9 mouse cellular contexts compared by ENCODE assay signal in the genomic region with DNA sequence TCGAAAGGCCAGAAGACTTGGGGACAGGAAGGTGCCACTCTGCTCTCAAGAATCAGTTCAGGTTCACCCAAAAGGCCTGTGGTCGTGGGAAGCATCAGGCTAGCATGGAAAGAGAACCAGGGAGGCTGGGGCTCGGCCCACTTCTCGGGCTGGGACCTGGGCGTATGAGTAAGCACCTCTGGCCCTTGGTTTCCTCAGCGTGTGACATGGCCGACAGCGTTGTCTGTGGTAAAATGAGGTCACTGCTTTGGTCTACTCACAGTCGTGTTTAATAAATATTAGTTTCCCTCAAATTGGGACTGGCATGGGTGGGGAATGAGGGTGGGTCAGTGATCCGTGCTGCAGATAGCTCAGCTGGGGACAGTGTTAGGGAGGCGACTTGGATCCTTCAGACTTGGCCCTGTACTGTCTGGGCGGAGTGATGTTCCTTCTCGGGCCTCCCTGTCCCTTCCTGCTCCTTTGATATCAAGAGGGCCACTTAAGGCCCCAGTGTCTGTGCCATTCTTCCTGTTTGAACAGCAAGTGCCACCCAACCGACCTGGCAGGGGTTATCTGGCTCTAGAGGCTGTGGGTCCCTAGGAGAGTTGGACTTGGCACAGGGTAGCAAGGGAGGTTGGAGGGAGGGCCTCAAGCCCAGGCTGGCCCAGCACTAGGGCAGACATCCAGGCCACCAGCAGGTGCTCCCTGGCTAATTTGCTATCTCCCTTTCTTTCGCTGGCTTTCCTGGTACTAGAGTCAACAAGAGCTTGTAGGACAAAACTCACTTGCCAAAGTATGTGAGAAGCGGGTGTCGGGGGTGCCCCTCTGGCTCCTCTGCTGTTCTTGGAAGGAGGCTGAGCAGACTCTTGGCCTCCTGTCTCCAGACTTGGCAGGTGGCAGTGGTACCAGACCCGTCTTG. TPM values are rescaled to one million over a fixed set of nuclear protein-coding genes. Genes with fewer than 3 reads are reported as not detected.
DNase-seq lines count a peak whose midpoint lies in the region; ATAC-seq and TF ChIP-seq lines count a peak whose summit lies in the region.
"Had no signal": no experiment of that assay in that cellular context is flagged by ENCODE, and none has a peak within 500 bp of the region (broad histone marks: within the 10 kb centered on the region; RNA-seq: fewer than 3 reads in every experiment).

No protein-coding gene starts in this region.

- H3K27me3 ChIP-seq in forebrain, embryonic 10.5 days (ENCODE audit: poor library complexity, severe bottlenecking): 0 out of 2 replicates have a peak, but pooled peaks cover 4% of the 10 kb centered on the region
- H3K27me3 ChIP-seq in forebrain, embryonic 16.5 days (replicated peaks; ENCODE audit: control insufficient read depth, insufficient read depth, low read length): no peaks in the 10 kb centered on the region
- no peaks in the 10 kb centered on the region for H3K27me3 ChIP-seq in limb, embryonic 12.5 days
- no peaks in the 10 kb centered on the region for H3K27me3 ChIP-seq in small intestine, adult 2 months (ENCODE audit: control insufficient read depth, insufficient read depth, low read length)
- H3K27me3 ChIP-seq in hindbrain, embryonic 11.5 days (ENCODE audit: control insufficient read depth, insufficient read depth, low read length): no peaks in the 10 kb centered on the region

- DNase-seq in forebrain, embryonic 10.5 days (ENCODE audit: extremely low spot score, low spot score): no peak
- DNase-seq in left cerebral cortex, postnatal 4 days: peak; percentile 33
- DNase-seq in left cerebral cortex, postnatal 10 days (ENCODE audit: extremely low spot score in 1 of 2, low spot score in 2 of 2): no peak
- DNase-seq in urinary bladder, postnatal 14 days (ENCODE audit: low spot score): no peak
- no peak for DNase-seq in hindbrain, embryonic 11.5 days (ENCODE audit: low spot score)

- intact Hi-C loops in left cerebral cortex, postnatal 4 days (cut with DNase I): loop anchor here (10.0 kb wide), 1 partner anchor 203 kb away; a partner anchor contains a TSS
- intact Hi-C loops in left cerebral cortex, postnatal 10 days (cut with DNase I): no loop called here

- TF ChIP-seq POLR2A in small intestine, adult 2 months (IDR thresholded peaks at IDR 0.05; ENCODE audit: low read depth, low read length): no peak

- H3K4me1 ChIP-seq in forebrain, embryonic 10.5 days: peaks cover 59% of the 10 kb centered on the region
- H3K4me1 ChIP-seq in forebrain, embryonic 16.5 days (replicated peaks; ENCODE audit: control insufficient read depth, insufficient read depth, low read length): peaks cover 13% of the 10 kb centered on the region
- H3K4me1 ChIP-seq in limb, embryonic 12.5 days (replicated peaks): peaks cover 58% of the 10 kb centered on the region
- peaks cover 12% of the 10 kb centered on the region for H3K4me1 ChIP-seq in small intestine, adult 2 months (ENCODE audit: control insufficient read depth, insufficient read depth, insufficient read length, low read length)
- H3K4me1 ChIP-seq in hindbrain, embryonic 11.5 days (replicated peaks; ENCODE audit: control insufficient read depth, insufficient read depth, low read length): peaks cover 17% of the 10 kb centered on the region

- ATAC-seq in forebrain, embryonic 16.5 days: no peak
- no peak for ATAC-seq in limb, embryonic 12.5 days (ENCODE audit: insufficient number of reproducible peaks, insufficient read depth, low FRiP score, low TSS enrichment, low read depth)
- ATAC-seq in hindbrain, embryonic 11.5 days (ENCODE audit: low FRiP score): no peak

- WGBS in forebrain, embryonic 10.5 days: 87% methylated on average over 18 of the region's 18 CpGs
- 83% methylated on average over 18 of the region's 18 CpGs for WGBS in forebrain, embryonic 16.5 days
- WGBS in limb, embryonic 12.5 days: 84% methylated on average over 18 of the region's 18 CpGs
- 31% methylated on average over 18 of the region's 18 CpGs for WGBS in small intestine, adult 2 months
- 75% methylated on average over 18 of the region's 18 CpGs for WGBS in hindbrain, embryonic 11.5 days

- H3K36me3 ChIP-seq in forebrain, embryonic 10.5 days (replicated peaks): no peaks in the 10 kb centered on the region
- H3K36me3 ChIP-seq in forebrain, embryonic 16.5 days (ENCODE audit: control insufficient read depth, insufficient read depth): no peaks in the 10 kb centered on the region
- H3K36me3 ChIP-seq in limb, embryonic 12.5 days: no peaks in the 10 kb centered on the region
- no peaks in the 10 kb centered on the region for H3K36me3 ChIP-seq in small intestine, adult 2 months (ENCODE audit: control insufficient read depth, insufficient read depth, low read length)
- H3K36me3 ChIP-seq in hindbrain, embryonic 11.5 days (ENCODE audit: control insufficient read depth, insufficient read depth, low read length): no peaks in the 10 kb centered on the region

- H3K4me2 ChIP-seq in forebrain, embryonic 16.5 days (ENCODE audit: low read length): no peak overlapping the region
- no peak overlapping the region for H3K4me2 ChIP-seq in limb, embryonic 12.5 days
- H3K4me2 ChIP-seq in hindbrain, embryonic 11.5 days (replicated peaks; ENCODE audit: low read depth, low read length): no peak overlapping the region

- TF ChIP-seq CTCF in small intestine, adult 2 months (IDR thresholded peaks at IDR 0.05; ENCODE audit: extremely low read depth, insufficient read length, insufficient replicate concordance, low read depth, low read length): no peak

- H3K9me3 ChIP-seq in forebrain, embryonic 10.5 days: no peaks in the 10 kb centered on the region
- H3K9me3 ChIP-seq in forebrain, embryonic 16.5 days (ENCODE audit: control insufficient read depth, low read length): no peaks in the 10 kb centered on the region
- peaks cover 7% of the 10 kb centered on the region; the same call in 1 of the 2 replicates for H3K9me3 ChIP-seq in limb, embryonic 12.5 days
- no peaks in the 10 kb centered on the region for H3K9me3 ChIP-seq in hindbrain, embryonic 11.5 days (ENCODE audit: control insufficient read depth, low read length)

- H3K27ac ChIP-seq in forebrain, embryonic 10.5 days: peak overlapping the region; percentile 76
- H3K27ac ChIP-seq in forebrain, embryonic 16.5 days (ENCODE audit: low read length): no peak overlapping the region
- 0 out of 2 replicates have a peak overlapping the region, but pooled peaks have one; percentile 12 for H3K27ac ChIP-seq in limb, embryonic 12.5 days
- H3K27ac ChIP-seq in small intestine, adult 2 months (ENCODE audit: insufficient read depth, low read depth, low read length): peak overlapping the region; percentile 3; the same call in 1 of the 2 replicates
- H3K27ac ChIP-seq in hindbrain, embryonic 11.5 days (ENCODE audit: low read depth, low read length): no peak overlapping the region

- H3K4me3 ChIP-seq in forebrain, embryonic 10.5 days: no peak overlapping the region
- H3K4me3 ChIP-seq in forebrain, embryonic 16.5 days (replicated peaks; ENCODE audit: low read length): no peak overlapping the region
- no peak overlapping the region for H3K4me3 ChIP-seq in limb, embryonic 12.5 days (replicated peaks)
- H3K4me3 ChIP-seq in small intestine, adult 2 months (ENCODE audit: low read depth, low read length): no peak overlapping the region
- H3K4me3 ChIP-seq in hindbrain, embryonic 11.5 days (ENCODE audit: low read depth, low read length): no peak overlapping the region

- H3K9ac ChIP-seq in forebrain, embryonic 16.5 days (replicated peaks; ENCODE audit: low read depth, low read length): no peak overlapping the region
- no peak overlapping the region for H3K9ac ChIP-seq in limb, embryonic 12.5 days (replicated peaks)
- no peak overlapping the region for H3K9ac ChIP-seq in hindbrain, embryonic 11.5 days (ENCODE audit: low read depth, low read length)

RNA-seq across cellular contexts. Expression of a gene that starts 26.8 kb away (rescaled TPM):
- 0.25 and 0.30 TPM in 2 replicates for polyA plus RNA-seq in forebrain, embryonic 10.5 days (2016; fragmentation: Nextera tagmentation; extraction: Ambion mirVana)
- polyA plus RNA-seq in forebrain, embryonic 16.5 days (2015; fragmentation: Nextera tagmentation; extraction: Ambion mirVana): 0.16 TPM in 1 of 2 replicates, not detected in the other
- total RNA-seq in left cerebral cortex, postnatal 4 days (2021): not detected
- total RNA-seq in left cerebral cortex, postnatal 10 days (2021): not detected
- polyA plus RNA-seq in limb, embryonic 12.5 days (2016; fragmentation: Nextera tagmentation; extraction: Ambion mirVana): 0.40 and 0.49 TPM in 2 replicates
- 2.5 and 4.1 TPM in 2 replicates for polyA plus RNA-seq in small intestine, adult 2 months (2012; rRNA removed)
- polyA plus RNA-seq in hindbrain, embryonic 11.5 days (2014; fragmentation: Nextera tagmentation; extraction: Ambion mirVana): 0.17 and 0.31 TPM in 2 replicates
- total RNA-seq: layer of hippocampus, postnatal 14 days had no signal

RNA-seq across cellular contexts. Expression of a gene that starts 38.9 kb away (rescaled TPM):
- polyA plus RNA-seq in forebrain, embryonic 10.5 days (2016; fragmentation: Nextera tagmentation; extraction: Ambion mirVana): 0.49 and 0.81 TPM in 2 replicates
- polyA plus RNA-seq in forebrain, embryonic 16.5 days (2015; fragmentation: Nextera tagmentation; extraction: Ambion mirVana): not detected in 2 replicates
- not detected for total RNA-seq in left cerebral cortex, postnatal 4 days (2021)
- total RNA-seq in left cerebral cortex, postnatal 10 days (2021): under 1 TPM in 1 of 2 experiments, not detected in 1; 0.51 TPM
- 0.65 and 0.73 TPM in 2 replicates for polyA plus RNA-seq in limb, embryonic 12.5 days (2016; fragmentation: Nextera tagmentation; extraction: Ambion mirVana)
- 4.8 and 47.8 TPM in 2 replicates for polyA plus RNA-seq in small intestine, adult 2 months (2012; rRNA removed)
- polyA plus RNA-seq in hindbrain, embryonic 11.5 days (2014; fragmentation: Nextera tagmentation; extraction: Ambion mirVana): 0.50 and 1.1 TPM in 2 replicates

Comparison
In these comparisons a context has a peak if more than half of its experiments do, and no peak if none do; other contexts are left out.
1. H3K27ac ChIP-seq: peak in forebrain, embryonic 10.5 days (single experiment), limb, embryonic 12.5 days (single experiment) and small intestine, adult 2 months (single experiment); none in forebrain, embryonic 16.5 days (single experiment) and hindbrain, embryonic 11.5 days (single experiment).